Mouse (Mus musculus) neural tube, embryonic 12.5 days (tissue): ENCODE results near the gene Mapkapk2. TPM values are rescaled to one million over a fixed set of nuclear protein-coding genes. Genes with fewer than 3 reads are reported as not detected.

Source experiments
- polyA plus RNA-seq: library from polyadenylated mRNA; unstranded; fragments of >200 nt; fragmentation: Nextera tagmentation; extraction: Ambion mirVana; gene quantifications from 2 replicates; pipeline ENCODE4 v1.2.1, GENCODE M21; 2016

Mapkapk2 gene
- polyA plus RNA-seq, 1 experiment from 2014 or later, result 46.8 TPM

Other genes with a start within 250 kb of the Mapkapk2 start
- not detected in 2 replicates for gene Fcmr, start 232.2 kb downstream of the Mapkapk2 start, polyA plus RNA-seq
- gene Il24, start 210.4 kb downstream of the Mapkapk2 start, polyA plus RNA-seq, result not detected in 2 replicates
- gene Il20, start 186.4 kb downstream of the Mapkapk2 start, polyA plus RNA-seq, result not detected in 2 replicates
- gene Il19, start 157.7 kb downstream of the Mapkapk2 start, polyA plus RNA-seq, result not detected in 2 replicates
- not detected in 2 replicates for gene Il10, start 78.0 kb downstream of the Mapkapk2 start, polyA plus RNA-seq
- gene Dyrk3, start 40.5 kb upstream of the Mapkapk2 start, polyA plus RNA-seq, result 12.4 and 14.8 TPM in 2 replicates
- 50.7 and 54.1 TPM in 2 replicates for gene Eif2d, start 55.4 kb upstream of the Mapkapk2 start, polyA plus RNA-seq
- 1.8 and 2.7 TPM in 2 replicates for gene Rassf5, start 147.4 kb upstream of the Mapkapk2 start, polyA plus RNA-seq
- gene Ikbke, start 181.8 kb upstream of the Mapkapk2 start, polyA plus RNA-seq, result 0.75 and 1.0 TPM in 2 replicates